Mouse (Mus musculus): ENCODE data around the gene Shcbp1.
A peak's percentile ranks its signal among the peaks of the same experiment; 100 is the strongest.
"Not testable (repeated sequence)": the region's sequence is repeated elsewhere in the genome, so short reads cannot be mapped to it uniquely, and the experiment has no call there.

Gene Shcbp1

DNA sequence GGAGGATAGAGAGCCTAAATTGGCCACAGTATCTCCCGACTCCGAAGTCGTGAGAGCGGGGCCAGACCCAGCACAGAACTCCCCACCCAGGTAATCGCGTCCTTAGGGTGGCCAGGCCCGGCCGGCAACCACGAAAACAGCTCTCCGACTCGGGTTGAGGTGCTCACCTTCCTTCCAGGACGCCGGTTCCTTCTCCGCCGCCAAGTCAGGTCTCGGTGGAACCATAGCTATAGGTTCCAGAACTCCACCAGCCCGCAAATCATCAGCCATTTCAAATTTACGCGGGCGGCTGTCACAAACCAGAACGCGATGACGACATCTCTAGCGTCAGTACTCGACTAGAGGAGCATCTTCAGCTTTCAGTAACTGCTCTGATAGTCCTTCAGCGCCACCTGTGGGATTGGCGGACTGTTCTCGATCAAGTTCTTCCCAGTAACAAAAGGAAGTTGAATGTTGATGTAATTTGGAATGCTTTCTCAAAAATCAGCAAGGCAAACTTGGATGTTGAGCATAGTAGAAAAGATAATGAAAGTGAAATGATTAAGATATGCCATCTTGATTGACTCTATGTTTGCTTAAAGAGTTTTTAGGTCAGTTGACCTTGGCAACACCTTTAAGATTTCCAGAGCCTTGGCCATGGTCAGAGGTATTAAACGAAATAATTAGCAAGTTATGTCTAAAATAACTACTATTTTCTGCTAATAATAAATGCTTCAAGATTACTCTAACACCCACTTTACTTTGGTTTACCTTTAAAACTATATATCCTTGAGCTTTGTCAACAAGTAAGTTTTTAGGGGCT lies at the start of gene Shcbp1:
Gene Shcbp1 (minus strand): TSS at position 314 of the 802 bp plus-strand sequence.
- DNase-seq (ENCODE audit: low spot score in 2 of 2): peak; percentile 83 to 87

DNA sequence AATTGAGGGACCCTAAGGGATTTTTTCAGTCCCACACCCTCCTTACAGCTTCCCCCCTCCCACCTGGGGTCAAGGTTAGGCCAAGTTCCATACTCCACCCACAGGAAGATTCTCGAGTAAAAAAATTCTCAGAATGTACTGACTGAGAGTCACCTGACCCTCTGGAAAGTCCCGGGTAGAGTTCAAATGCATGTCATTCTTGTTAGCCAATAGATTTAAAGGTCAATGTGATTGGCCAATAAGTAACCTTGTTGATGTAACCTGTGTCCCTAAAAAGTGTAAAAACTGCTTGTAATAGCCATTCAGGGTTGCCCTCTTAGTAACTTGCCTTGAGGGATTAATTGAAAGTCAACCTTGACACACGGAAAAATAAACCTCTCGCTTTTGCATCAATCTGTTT lies 29.5 kb upstream of the Shcbp1 start:
- DNase-seq (ENCODE audit: low spot score in 2 of 2): no peak

DNA sequence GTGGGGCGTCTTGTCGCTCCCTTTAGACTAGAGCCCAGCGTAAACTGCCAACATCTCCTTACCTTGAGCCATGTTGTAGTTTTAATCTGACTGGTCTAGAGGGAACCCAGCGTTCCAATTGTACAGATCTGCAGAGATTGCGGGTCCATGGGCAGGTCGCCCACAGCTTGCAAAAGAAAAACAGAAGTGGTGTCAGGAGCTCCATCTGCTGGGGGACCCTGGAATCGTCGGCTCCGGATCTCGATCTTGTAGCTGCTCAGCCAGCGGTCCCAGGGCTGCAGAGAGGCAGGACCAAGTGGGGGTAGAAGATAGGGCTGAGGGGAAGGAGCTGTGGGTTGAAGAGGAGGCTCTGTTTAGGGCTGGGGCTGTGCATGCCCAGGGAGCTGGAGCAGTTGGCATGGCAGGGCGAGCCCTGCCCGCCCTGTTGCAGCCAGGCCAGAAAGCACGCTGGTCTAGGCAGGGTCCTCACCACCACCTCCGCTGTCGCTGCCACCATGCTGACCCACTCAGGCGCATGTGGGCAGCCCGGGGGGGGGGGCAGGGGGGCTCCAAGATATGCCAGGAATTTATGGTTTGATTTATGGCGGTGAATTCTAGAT lies 21.3 kb upstream of the Shcbp1 start:
- DNase-seq (ENCODE audit: low spot score in 2 of 2): no peak

DNA sequence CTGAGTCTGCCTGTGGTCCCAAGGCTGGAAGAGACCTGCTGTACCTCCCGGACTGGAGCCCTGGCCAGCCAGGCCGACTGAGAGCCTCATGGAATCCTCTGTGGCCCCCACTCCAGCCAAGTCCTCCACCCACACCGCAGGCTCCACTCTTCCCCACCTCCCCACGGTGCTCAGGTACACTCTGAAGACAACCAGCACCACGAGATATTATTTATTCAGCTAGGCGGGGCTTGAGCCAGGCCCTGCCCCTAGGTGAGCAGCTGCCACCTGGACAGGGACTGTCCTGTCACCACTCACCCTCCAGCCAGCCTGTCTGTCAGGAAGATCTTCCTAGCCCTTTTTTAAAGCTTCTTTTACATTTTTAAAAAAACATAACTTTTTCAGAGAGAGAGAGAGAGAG lies 1.1 kb downstream of the Shcbp1 start:
- no peak for DNase-seq (ENCODE audit: low spot score in 2 of 2)

DNA sequence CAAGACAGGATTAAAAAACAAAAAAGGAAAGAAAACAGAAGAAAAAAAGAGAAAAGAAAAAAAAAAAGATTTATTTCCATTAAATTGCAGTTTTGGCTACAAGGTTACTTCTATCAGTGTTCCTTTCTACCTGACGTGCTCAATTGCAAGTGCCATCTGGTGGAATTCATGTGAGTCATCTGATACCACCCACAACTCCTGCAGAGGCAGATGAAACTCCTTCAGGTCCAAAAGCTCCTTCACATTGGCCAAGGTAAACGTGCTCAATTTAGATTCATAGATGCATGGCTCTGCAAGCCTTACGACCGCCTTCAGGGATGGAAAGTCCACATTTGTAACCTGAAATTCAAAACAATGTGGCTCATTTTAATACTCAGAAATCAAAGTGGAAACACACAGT lies 14.6 kb downstream of the Shcbp1 start:
- no peak for DNase-seq (ENCODE audit: low spot score in 2 of 2)

DNA sequence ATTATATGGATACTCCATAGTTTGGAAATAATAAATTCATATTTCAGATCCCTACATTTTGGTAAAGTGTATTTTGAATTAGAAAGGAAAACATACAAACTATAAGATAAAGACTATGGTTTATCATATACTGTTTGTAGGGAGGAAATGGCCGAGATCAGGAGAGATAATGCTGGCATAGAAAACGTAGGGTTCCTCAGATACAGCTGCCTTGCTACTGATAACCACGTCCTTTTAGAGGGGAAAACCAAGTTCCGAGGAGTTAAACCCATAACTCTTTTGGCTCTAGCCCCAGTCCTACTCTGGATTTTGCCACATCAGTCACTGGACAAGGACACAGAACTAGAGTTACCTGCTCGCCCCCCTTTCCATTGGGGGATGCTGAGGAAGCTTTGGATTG lies 26.3 kb downstream of the Shcbp1 start:
- DNase-seq (ENCODE audit: low spot score in 2 of 2): no peak

DNA sequence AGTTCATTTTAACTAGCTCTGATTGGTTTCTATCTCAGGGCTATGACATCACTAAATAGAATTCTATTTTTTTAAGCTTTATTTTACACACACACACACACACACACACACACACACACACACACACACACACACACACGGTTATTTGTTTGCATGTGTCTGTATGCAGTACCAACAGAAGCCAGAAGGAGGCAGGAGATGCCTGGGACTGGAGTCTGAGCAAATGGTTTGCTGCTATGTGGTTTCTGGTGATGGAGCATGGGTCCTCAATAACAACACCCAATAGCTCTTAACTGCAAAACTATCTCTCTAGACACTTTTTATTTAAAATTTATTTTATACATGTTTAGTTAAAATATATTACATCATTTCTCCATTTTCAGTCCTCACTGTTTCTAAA lies 48.4 kb downstream of the Shcbp1 start:
- no peak for DNase-seq (ENCODE audit: low spot score in 2 of 2)

DNA sequence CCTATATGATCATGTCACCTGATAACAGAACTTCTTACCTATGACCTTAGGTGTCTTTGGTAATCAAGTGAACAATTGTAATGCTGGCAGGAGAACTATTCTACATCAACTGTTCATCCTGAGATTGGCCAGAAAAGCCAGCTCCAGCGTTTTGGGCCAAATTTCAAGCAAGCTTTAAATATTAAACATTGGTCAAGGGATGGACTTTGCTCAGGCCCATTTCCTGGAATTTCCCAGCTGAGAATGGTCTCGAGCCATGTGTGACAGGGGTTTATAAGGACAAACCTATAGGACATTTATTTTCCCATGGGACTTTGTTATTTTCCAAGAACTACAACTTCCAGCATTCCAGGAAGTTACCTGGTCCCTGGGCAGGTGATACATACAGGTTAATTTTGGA lies 63.8 kb downstream of the Shcbp1 start:
- DNase-seq (ENCODE audit: low spot score in 2 of 2): no peak

DNA sequence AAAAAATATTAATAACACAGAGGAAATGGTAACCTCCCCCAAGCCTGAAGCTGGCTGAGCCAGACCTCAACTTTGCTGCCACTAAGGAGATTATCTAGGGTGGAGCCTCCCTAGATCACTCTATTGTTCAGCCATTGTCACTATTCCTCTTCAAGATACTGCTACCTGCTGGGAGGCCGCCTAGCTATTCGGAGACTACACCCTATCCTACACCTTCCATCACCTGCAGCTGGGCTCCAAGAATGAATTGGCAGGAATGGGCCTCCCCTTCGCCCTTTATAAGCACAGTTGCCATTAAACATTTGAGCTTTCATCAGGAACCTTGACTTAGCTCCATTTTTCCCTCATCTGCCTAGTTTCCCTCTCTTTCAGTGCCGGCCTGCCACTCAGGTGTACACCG lies 71.0 kb downstream of the Shcbp1 start:
- not testable (repeated sequence) for DNase-seq (ENCODE audit: low spot score in 2 of 2)

DNA sequence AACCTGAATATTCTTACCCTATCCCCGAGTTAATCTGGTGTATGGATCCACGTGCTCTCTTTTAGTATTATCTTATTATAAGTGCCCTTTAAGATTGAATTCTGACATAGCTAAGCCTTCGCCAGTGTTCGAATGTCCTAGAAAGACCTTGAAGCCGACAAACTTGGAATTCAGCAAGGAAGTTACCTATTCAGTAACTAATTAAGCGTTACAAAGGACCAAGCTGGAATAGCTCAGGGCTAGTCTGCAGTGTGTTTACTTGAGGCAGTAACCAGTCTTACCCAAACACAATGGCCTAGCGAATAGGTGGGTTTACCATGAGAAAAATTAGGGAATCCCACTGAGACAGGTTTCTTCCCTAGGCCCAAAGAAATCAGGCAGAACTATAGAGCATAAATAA lies 71.5 kb downstream of the Shcbp1 start:
- not testable (repeated sequence) for DNase-seq (ENCODE audit: low spot score in 2 of 2)

DNA sequence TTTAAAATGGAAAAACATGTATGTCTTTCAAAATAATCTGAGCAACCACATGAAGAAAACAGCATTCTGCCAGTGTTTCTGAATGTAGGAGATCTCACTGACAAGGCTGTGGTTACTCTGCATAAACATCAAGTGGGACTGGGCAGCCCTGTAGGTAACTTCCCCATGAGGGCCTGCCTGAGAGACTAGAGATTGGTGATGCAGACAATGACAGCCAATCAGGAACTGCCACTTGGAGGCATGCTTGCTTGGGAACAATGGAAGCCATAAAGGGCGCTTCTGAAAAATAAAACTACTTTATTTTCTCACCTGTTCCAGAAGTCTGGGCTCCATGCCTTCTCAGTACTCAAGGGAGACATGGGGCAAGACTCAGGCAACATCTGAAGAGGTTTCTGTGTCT lies 87.7 kb downstream of the Shcbp1 start:
- no peak for DNase-seq (ENCODE audit: low spot score in 2 of 2)

All from natural killer cell, adult 2 months (primary cell).